Mouse (Mus musculus) liver, adult 2 months (tissue): ENCODE results near the gene Brdt. TPM values are rescaled to one million over a fixed set of nuclear protein-coding genes. Genes with fewer than 3 reads are reported as not detected.

Source experiments
- DNase-seq: peaks from one replicate; pipeline ENCODE4 v3.0.0-alpha.2; 2011; ENCODE audit warnings: low read depth, low spot score; ENCODE audit errors: extremely low read depth
- H3K27ac ChIP-seq: fragments of 200-500 bp; replicated peaks from 2 replicates; pipeline ENCODE4 v1.5.1; 2012; ENCODE audit warnings: low read depth, mild to moderate bottlenecking, control low read depth, inconsistent platforms, low read length; ENCODE audit not compliant: insufficient read depth
- H3K27me3 ChIP-seq: fragments of 200-500 bp; 2 replicates; pipeline ENCODE4 v1.6.1; 2012; ENCODE audit warnings: mild to moderate bottlenecking, moderate library complexity, low read length, inconsistent platforms; ENCODE audit not compliant: control insufficient read depth, insufficient read depth
- H3K36me3 ChIP-seq: fragments of 200-500 bp; 2 replicates; pipeline ENCODE4 v1.6.1; 2012; ENCODE audit warnings: low read length, inconsistent platforms; ENCODE audit not compliant: control insufficient read depth, insufficient read depth
- H3K4me1 ChIP-seq: fragments of 200-500 bp; 2 replicates; pipeline ENCODE4 v1.6.1; 2011; ENCODE audit warnings: low read length; ENCODE audit not compliant: control insufficient read depth, insufficient read depth
- H3K4me3 ChIP-seq: fragments of 200-500 bp; 2 replicates; pipeline ENCODE4 v1.5.1; 2011; ENCODE audit warnings: low read depth, mild to moderate bottlenecking, control low read depth, low read length, moderate library complexity; ENCODE audit not compliant: insufficient read depth
- H3K79me2 ChIP-seq: fragments of 200-500 bp; 2 replicates; pipeline ENCODE4 v1.6.1; 2012; ENCODE audit warnings: inconsistent platforms, mild to moderate bottlenecking, low read length, moderate library complexity; ENCODE audit not compliant: control insufficient read depth, insufficient read depth
- H3K9ac ChIP-seq: fragments of 200-500 bp; 2 replicates; pipeline ENCODE4 v1.6.1; 2012; ENCODE audit warnings: low read depth, mild to moderate bottlenecking, control low read depth, inconsistent platforms, low read length
- CTCF ChIP-seq: fragments of 200-500 bp; IDR thresholded peaks from 2 replicates; pipeline ENCODE4 v1.5.1; 2011; ENCODE audit warnings: low read depth, low read length, control low read depth
- POLR2A ChIP-seq: fragments of 200-500 bp; IDR thresholded peaks from 2 replicates; pipeline ENCODE4 v1.6.1; 2011; ENCODE audit warnings: low read length, control low read depth; ENCODE audit not compliant: insufficient read depth; ENCODE audit errors: extremely low read depth
- WGBS: fragments of 180-500 bp; shearing (Covaris S2); methylation state at CpG from one replicate; pipeline ENCODE4 v1.1.7; 2018; 5-methylcytosine and 5-hydroxymethylcytosine counted together
- polyA plus RNA-seq: library from polyadenylated mRNA; depleted of rRNA; stranded (reverse); fragments of >200 nt; gene quantifications from 2 replicates; pipeline ENCODE4 v1.2.3, GENCODE M21; 2012
- total RNA-seq: library from RNA; depleted of rRNA; stranded (reverse); fragments of >200 nt; gene quantifications from 2 replicates; pipeline ENCODE4 v1.2.3, GENCODE M21; 2014

Gene Brdt
- total and polyA plus RNA-seq, 2 experiments, result 0.81 to 1.8 TPM

DNA sequence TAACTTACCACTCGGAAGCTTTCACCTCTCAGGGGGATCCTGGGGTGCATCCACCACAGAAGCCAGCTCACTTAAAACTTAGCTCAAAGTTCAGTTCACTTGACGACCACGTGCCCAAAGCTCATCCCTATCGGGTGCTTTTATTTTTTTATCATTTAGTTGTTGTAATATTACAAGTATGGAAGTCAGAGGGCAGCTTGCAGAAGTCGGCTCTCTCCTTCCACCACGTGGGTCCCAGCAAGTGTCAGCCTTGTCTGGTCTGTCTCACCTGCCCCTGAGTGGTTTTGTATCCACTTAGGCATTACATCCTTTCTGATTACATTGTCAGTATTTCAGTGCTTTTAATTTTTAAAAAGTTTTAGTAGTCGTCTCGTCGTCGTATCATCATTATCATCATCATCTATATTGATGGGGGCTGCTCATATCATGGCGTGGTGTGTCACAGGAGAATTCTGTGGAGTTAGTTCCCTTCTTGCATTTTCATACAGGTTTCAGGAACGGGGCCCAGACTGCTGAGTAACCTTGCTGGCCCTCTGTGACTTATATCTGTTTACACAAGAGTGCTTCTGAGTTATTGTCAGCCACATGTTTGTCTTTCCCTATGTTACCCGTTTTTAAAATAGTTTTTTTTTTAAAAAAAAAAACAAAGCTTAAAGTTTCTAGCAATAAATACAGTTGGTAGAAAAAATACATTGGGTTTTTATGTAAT is 26.7 kb upstream of the Brdt start:
- no peaks in the 10 kb centered on the region; the same call in 1 of the 2 replicates for H3K27me3 ChIP-seq
- no peaks in the 10 kb centered on the region for H3K4me1 ChIP-seq
- no peaks in the 10 kb centered on the region for H3K36me3 ChIP-seq
- H3K4me3 ChIP-seq, result no peak overlapping the region
- TF ChIP-seq CTCF (no peak), POLR2A (no peak)
- no peak overlapping the region for H3K9ac ChIP-seq
- no peaks in the 10 kb centered on the region for H3K79me2 ChIP-seq
- no peak for DNase-seq
- 63% methylated on average over 13 of the region's 13 CpGs for WGBS
- no peak overlapping the region for H3K27ac ChIP-seq

DNA sequence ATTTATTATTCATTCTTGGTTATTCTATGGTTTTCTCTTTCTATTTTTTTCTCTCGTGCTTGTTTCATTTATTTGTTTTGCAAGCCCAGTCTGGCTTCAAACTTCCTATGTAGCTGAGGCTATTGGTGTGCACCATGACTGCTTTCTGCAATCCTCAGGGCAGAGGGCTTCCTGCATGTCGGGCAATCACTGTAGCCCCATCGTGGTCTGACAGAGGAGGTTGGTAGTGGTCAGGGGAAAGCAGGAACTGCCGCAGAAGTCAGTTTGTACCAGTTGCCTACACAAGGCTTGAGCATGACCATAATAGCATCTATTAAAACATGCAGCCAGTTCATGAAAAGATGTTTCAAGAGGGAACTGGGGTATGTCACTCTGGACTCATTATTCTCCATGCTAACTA is 23.5 kb upstream of the Brdt start:
- no peak for DNase-seq
- Histone ChIP-seq H3K9ac (no peak overlapping the region), H3K79me2 (no peaks in the 10 kb centered on the region), H3K4me1 (no peaks in the 10 kb centered on the region), H3K36me3 (no peaks in the 10 kb centered on the region), H3K27ac (no peak overlapping the region), H3K4me3 (no peak overlapping the region), H3K27me3 (no peaks in the 10 kb centered on the region; the same call in 1 of the 2 replicates)
- WGBS, result 69% methylated on average over 4 of the region's 4 CpGs
- TF ChIP-seq POLR2A (no peak), CTCF (no peak)

DNA sequence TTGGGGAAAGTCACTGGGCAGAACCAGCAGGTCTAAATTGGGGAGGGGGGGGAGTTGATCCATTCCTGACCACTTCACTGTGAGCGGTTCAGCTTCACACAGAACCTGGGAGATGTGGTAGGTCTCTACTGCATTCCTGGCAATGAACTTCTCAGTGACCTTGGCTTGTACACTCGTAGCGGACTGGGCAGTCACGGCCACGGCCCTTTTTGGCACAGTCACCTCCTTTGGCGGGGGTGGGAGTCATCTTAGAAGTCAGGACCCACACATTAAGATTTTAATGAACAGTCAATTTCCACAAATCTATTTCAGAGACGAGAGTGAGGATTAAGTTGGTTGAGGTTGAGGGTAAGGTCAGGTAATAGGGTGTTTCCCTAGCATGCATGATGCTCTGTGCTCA is 13.8 kb upstream of the Brdt start:
- H3K27me3 ChIP-seq, result no peaks in the 10 kb centered on the region

DNA sequence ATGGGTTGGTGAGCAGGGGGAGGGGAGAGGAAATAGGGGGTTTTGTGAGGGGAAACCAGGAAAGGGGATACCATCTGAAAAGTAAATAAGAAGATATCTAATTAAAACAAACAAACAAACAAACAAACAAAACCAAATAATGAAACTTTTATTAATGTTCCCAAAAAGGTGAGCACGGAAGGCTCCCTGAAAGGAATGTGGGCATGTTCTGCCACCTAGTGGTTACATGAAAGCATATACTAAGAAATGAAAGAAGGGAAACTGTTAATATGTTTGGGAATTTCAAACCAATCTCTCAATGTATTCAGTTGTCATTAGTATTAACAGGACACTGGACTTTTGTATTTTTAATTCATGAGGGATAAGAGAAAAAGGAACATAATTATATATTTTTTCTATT is 10.3 kb upstream of the Brdt start:
- 0% methylated on average over 1 of the region's 1 CpGs for WGBS
- H3K79me2 ChIP-seq, result no peaks in the 10 kb centered on the region
- no peak overlapping the region for H3K9ac ChIP-seq
- no peaks in the 10 kb centered on the region for H3K36me3 ChIP-seq
- no peaks in the 10 kb centered on the region for H3K4me1 ChIP-seq
- DNase-seq, result peak; percentile 20
- H3K27me3 ChIP-seq, result no peaks in the 10 kb centered on the region
- H3K27ac ChIP-seq, result no peak overlapping the region
- no peak overlapping the region for H3K4me3 ChIP-seq
- no peak for TF ChIP-seq POLR2A
- peak; percentile 55 for TF ChIP-seq CTCF

More for the DNA sequence above, 13.8 kb upstream of the Brdt start:
- Histone ChIP-seq H3K4me3 (no peak overlapping the region), H3K36me3 (no peaks in the 10 kb centered on the region), H3K9ac (no peak overlapping the region), H3K79me2 (no peaks in the 10 kb centered on the region), H3K4me1 (no peaks in the 10 kb centered on the region), H3K27ac (no peak overlapping the region)
- TF ChIP-seq POLR2A, result no peak
- no peak for TF ChIP-seq CTCF
- WGBS, result 90% methylated on average over 7 of the region's 7 CpGs
- no peak for DNase-seq

DNA sequence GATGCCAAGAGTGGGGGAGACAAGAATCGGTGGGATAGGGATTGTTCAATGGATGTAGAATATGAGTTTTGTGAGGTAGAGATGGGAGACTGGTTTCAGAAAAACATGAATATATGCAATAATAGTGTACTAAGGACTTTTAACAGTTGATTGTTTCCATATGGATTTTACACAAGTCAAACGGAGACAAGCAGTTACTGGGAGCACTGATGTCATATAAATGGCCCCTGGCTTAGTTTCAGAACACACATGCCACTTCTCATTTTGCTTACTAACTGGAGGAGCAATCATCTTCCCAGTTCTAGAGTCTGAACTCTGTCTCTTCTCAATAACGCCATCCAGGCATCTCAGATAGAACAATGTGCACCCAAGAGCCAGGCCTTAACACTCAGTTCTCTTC is 9.4 kb downstream of the Brdt start:
- no peak overlapping the region for H3K4me3 ChIP-seq
- no peaks in the 10 kb centered on the region for H3K36me3 ChIP-seq
- no peak overlapping the region for H3K27ac ChIP-seq
- no peaks in the 10 kb centered on the region for H3K27me3 ChIP-seq
- no peaks in the 10 kb centered on the region for H3K4me1 ChIP-seq
- TF ChIP-seq CTCF (no peak), POLR2A (no peak)
- no peaks in the 10 kb centered on the region for H3K79me2 ChIP-seq
- 82% methylated on average over 3 of the region's 3 CpGs for WGBS
- no peak overlapping the region for H3K9ac ChIP-seq
- DNase-seq, result no peak

DNA sequence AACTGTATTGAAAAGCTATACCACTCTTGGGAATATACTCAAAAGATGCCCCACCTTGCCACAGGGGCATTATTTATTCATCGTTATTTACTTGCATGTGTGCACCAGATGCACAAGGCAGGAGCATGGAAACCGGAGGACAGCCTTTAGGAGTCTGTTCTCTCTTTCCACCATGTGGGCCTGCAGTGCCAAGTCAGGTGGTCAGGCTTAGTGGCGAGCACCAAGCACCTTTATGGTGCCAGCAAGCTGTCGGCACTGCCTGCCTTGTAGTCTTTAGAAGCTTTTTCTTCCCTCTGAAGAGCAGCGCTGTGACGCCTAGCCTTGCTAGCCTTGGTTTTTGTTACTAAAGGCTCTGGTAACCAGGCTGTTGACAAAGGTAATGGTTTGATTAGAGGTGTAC is 11.9 kb downstream of the Brdt start:
- no peak overlapping the region for H3K9ac ChIP-seq
- no peaks in the 10 kb centered on the region for H3K27me3 ChIP-seq
- 88% methylated on average over 6 of the region's 6 CpGs for WGBS
- no peak for DNase-seq
- no peaks in the 10 kb centered on the region for H3K4me1 ChIP-seq
- no peak for TF ChIP-seq POLR2A
- no peak for TF ChIP-seq CTCF
- H3K27ac ChIP-seq, result no peak overlapping the region
- no peaks in the 10 kb centered on the region for H3K79me2 ChIP-seq
- H3K36me3 ChIP-seq, result no peaks in the 10 kb centered on the region
- no peak overlapping the region for H3K4me3 ChIP-seq
